Mouse (Mus musculus): ENCODE data around the gene Ciapin1.
A peak's percentile ranks its signal among the peaks of the same experiment; 100 is the strongest.

Gene Ciapin1

GRCm38 (mm10) chr8:94837662-94838574, at the start of gene Ciapin1, which contains the start of gene Coq9:
Ciapin1 (minus strand) TSS chr8:94838358.
Coq9 (plus strand) TSS chr8:94838321.
- DNase-seq (ENCODE audit: low read depth, low spot score) = peak; percentile 97

DNA sequence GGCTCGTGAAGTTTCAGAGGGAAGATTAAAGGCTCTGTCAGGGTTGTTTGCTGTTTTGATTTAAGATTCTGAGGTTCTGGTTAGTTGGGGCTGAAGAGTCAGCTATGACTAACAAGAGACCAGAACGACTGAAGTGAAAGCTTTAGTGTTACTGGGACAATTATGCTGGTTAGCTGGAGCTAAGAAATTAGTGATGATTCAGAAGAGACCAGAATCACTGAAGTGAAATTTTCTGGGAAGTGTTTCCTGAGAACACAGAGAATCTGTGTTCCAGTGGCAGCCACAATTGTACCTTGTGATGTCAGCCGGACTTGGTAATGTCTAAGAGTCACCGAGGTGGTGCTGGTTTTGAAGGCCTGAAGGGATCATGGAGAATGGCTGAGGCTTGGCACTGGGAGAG, 42.6 kb upstream of the Ciapin1 start:
- DNase-seq (ENCODE audit: low read depth, low spot score) = no peak

DNA sequence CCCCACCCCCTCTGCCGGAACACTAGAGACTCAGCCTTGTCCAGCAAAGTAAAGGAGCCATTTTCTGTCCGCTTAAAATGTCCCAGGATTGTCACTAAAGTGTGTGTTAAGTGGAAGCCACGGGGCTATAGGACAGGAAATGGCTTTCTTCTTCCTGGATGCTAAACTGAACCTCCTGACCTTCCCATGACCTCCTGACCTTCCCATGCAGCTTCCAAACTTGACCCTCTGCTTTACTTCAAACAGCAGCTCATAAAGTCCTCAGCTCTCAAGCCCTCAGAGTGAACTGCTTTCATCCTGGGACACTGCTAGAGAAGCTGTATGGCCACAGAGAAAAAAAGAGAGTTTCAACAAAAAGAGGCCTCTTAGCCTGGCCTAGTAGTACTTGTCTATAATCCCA, 38.7 kb upstream of the Ciapin1 start:
- DNase-seq (ENCODE audit: low read depth, low spot score) = no peak

- peak; percentile 86 for DNase-seq (ENCODE audit: low read depth, low spot score)
Measured at GRCm38 (mm10) chr8:94876197-94876730, 38.1 kb upstream of the Ciapin1 start, which contains the start of gene Dok4. Dok4 (minus strand) TSS chr8:94876330.

- no peak for DNase-seq (ENCODE audit: low read depth, low spot score)
Measured at GRCm38 (mm10) chr8:94875871-94876150, 37.7 kb upstream of the Ciapin1 start.

GRCm38 (mm10) chr8:94875096-94875870, 37.1 kb upstream of the Ciapin1 start:
- DNase-seq (ENCODE audit: low read depth, low spot score) = no peak

DNA sequence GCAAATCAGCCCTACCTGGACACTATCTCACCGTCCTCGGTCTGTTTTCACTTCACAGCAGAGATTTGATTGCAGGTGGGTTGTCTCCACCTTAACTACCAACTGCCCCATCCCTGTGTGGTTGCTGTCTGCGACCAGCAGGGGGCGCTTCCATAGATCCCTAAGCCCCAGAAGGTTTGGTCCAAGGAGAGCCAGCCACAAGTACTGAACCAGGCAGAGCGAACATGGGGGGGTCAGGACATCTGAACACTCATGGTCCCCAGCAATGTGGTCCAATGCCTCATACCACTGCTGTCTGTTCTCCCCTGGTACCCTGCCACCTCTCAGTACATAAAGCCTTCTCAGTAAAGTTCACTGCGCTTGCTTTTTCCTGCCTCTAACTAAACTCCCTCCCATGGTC, 36.2 kb upstream of the Ciapin1 start:
- peak; percentile 72 for DNase-seq (ENCODE audit: low read depth, low spot score)

DNA sequence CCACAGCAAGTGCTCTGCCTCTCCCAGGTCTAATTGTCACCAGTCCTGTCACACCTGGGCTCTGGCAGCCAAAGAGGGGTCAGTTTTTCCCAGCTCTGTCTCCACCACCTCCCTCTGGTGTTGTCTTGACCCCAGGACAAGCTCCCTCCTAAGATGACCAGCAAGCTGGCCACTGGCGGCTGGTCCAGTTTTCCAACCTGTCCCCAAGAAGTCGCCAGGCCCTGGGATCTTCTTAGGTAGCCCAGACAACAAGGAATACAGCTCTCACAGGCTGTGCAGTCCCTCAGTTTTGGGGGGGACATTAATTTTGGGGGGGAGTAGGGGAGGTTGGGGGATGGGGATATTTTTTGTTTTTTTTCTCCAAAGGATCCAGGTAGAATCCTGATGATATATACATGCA, 34.4 kb upstream of the Ciapin1 start:
- DNase-seq (ENCODE audit: low read depth, low spot score) = no peak

DNA sequence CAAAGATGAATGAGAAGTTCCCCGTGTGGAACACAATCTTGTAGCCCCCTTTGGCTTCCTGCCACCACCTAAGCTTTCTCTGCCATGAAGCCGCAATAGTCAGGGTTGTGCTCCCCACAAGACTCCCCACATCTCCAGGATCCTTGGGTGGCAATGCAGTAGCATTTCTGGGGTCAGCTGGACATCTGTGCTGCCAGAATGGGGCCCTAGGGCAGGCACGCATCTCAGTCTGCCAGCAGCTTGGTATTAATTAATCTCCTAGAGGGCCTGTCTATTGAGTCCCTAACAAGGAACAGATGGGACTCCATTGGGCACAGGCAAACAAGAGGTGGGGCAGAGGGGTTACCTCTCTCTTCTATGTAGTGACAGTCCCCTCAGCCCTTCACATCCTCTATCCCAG, 34.0 kb upstream of the Ciapin1 start:
- no peak for DNase-seq (ENCODE audit: low read depth, low spot score)

DNA sequence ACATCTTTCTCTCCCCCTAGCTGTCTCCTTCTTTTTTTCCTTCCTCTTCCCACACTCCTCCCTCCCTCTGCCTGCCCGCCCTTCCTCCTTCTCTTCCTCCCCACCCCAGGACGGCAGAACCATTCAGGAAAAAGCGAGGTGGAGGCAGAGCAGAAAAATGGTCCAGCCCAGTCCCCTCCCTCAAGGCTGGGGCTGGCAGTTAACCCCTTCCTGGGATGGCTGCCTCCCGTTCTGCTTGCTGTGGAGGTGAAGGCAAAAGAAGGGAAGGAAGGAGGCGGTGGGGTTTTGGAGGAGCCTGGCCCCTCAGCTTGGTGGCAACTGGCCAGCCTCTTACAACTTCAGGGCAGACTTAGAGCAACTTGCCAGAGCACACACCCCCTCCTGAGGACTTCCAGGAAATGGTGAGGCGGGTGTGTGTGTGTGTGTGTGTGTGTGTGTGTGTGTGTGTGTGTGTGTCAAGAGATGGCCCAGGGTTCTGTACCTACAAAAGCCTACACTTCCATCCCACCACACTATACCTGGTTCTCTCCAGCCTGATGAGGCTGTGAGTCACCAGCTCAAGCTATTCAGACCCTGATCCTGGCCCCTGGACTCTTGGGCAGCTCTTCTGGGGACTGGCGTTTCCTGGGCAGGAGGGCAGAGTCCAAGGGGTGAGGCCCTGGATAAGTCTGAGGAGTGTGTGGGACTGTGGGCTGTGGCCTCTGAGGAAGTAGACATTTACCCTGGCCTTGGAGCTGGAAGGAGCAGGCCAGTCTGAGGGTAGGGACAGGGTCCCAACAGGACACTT, 33.1 kb upstream of the Ciapin1 start:
- DNase-seq (ENCODE audit: low read depth, low spot score) = peak; percentile 62

GRCm38 (mm10) chr8:94870474-94871107, 32.4 kb upstream of the Ciapin1 start:
- peak; percentile 18 for DNase-seq (ENCODE audit: low read depth, low spot score)

GRCm38 (mm10) chr8:94870003-94870402, 31.8 kb upstream of the Ciapin1 start:
- no peak for DNase-seq (ENCODE audit: low read depth, low spot score)

- no peak for DNase-seq (ENCODE audit: low read depth, low spot score)
Measured at GRCm38 (mm10) chr8:94869146-94869545, 31.0 kb upstream of the Ciapin1 start.

GRCm38 (mm10) chr8:94866921-94867320, 28.8 kb upstream of the Ciapin1 start:
- DNase-seq (ENCODE audit: low read depth, low spot score) = no peak

DNA sequence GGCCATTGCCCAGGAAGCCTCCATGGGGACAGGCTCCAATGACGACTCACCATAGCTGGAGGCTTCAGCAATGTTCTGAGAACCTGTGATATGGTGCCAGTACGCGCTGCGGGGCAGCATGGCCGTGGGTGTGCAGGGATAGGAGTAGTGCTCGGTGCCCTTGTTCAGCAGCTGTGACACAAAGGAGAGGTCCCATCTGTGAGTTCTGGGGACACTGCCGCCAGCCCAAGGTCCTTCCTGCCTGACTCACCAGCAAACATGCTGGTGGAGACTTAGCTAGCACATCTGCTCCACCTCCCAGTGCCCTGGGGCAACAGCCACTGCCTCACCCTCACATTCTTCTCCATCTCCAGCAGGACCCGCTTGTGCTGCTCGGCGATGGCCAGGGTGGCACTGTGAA, 27.1 kb upstream of the Ciapin1 start:
- no peak for DNase-seq (ENCODE audit: low read depth, low spot score)

DNA sequence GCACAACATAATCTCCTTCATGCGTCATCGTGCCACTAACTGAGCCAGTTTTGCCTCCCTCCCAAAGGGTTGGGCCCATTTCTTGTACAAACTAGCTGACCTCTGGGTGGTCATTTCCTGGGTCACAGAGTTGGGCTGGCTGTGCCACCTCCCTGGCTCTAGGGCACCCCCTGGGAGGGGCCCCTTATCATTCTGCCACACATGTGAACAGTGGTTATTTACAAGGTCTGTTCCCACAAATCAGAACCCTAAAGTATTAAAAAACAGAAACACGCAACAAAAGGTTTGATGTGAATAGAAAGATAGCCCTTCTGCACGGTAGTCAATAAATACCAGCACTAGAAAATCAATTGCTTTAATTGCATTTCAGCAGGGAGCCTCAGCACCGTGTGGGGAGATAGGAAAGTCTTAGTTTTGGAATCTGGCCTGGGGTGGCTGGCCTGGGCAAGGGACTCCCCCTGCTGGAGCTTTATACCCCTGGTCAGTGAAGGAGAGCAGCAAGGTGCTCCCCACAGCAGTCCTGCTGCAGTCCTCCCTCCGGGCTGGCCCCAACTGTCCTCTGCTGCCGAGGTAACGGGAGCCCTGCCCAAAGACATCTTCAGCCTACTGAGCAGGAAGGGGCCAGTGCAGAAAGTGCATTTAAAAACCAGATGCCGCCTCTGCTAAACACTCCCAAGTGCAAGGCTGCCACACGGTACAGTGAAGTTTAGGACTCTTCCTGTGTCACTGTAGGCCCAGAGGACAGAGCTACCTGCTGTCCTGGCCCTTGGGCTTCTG, 25.9 kb upstream of the Ciapin1 start:
- no peak for DNase-seq (ENCODE audit: low read depth, low spot score)

DNA sequence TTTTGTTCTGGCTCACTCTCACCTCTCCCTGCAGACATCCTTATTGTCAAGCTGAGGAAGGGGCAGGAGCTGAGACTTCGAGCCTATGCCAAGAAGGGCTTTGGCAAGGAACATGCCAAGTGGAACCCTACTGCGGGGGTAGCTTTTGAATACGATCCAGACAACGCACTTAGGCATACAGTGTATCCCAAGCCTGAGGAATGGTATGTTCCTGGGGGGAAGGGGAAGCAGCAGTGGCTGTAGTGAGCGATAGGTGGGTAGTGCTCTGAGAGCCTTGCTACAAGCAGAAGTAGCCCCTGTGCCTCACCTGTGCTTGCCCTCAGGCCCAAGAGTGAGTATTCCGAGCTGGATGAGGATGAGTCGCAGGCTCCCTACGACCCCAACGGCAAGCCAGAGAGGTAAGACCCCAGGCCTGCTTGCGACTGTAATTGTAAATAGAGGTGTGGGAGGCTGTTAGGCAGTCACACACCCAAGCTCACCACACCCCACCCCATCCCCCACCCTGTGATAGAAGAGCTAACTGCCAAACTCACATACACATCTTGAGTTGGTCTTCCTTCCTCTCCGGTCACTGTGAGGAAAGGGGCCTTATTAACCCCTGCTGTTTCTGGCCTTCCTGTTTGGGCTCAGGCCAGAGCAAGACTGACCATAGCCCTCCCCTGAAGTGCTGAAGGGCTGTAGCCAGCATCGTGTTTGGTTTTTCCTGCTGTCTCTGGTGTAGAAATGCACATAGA, 24.5 kb upstream of the Ciapin1 start:
- no peak for DNase-seq (ENCODE audit: low read depth, low spot score)

GRCm38 (mm10) chr8:94861352-94861910, 23.3 kb upstream of the Ciapin1 start:
- peak; percentile 68 for DNase-seq (ENCODE audit: low read depth, low spot score)

Measured in CD4-positive helper T cell, adult 2 months (primary cell).